Mouse (Mus musculus) limb, embryonic 15.5 days (tissue): ENCODE measurements at regions not wholly inside any gene's neighbourhood (a gene's known extent, or its start where the extent isn't known, plus 50 kb on each side); places are given as distances from the start of the nearest gene placed in this dataset.

Experiments
- ATAC-seq: fragments of 200-750 bp; cut with Nextera tagmentation; 2 replicates; pipeline ENCODE4 v1.8.0; 2017; ENCODE audit warnings: low read depth, moderate TSS enrichment; ENCODE audit not compliant: insufficient number of reproducible peaks, low FRiP score, low TSS enrichment
- H3K27ac ChIP-seq: fragments of 300-500 bp; sonication (generic); 2 replicates; pipeline ENCODE4 v1.5.1; 2015; ENCODE audit warnings: moderate library complexity, mild to moderate bottlenecking, inconsistent platforms
- H3K27me3 ChIP-seq: fragments of 300-500 bp; sonication (generic); 2 replicates; pipeline ENCODE4 v1.6.1; 2015; ENCODE audit warnings: inconsistent platforms
- H3K36me3 ChIP-seq: fragments of 300-500 bp; sonication (generic); 2 replicates; pipeline ENCODE4 v1.6.1; 2015; ENCODE audit warnings: inconsistent platforms
- H3K4me1 ChIP-seq: fragments of 300-500 bp; sonication (generic); 2 replicates; pipeline ENCODE4 v1.6.1; 2015; ENCODE audit warnings: inconsistent platforms
- H3K4me2 ChIP-seq: fragments of 300-500 bp; sonication (generic); 2 replicates; pipeline ENCODE4 v1.6.1; 2015; ENCODE audit warnings: mild to moderate bottlenecking, inconsistent platforms
- H3K4me3 ChIP-seq: fragments of 300-500 bp; sonication (generic); 2 replicates; pipeline ENCODE4 v1.5.1; 2015; ENCODE audit warnings: mild to moderate bottlenecking, inconsistent platforms
- H3K9ac ChIP-seq: fragments of 300-500 bp; sonication (generic); 2 replicates; pipeline ENCODE4 v1.6.1; 2015; ENCODE audit warnings: inconsistent platforms
- H3K9me3 ChIP-seq: fragments of 300-500 bp; sonication (generic); 2 replicates; pipeline ENCODE4 v1.6.1; 2016; ENCODE audit warnings: inconsistent platforms
- WGBS: fragments of 180-500 bp; shearing (Covaris S2); methylation state at CpG from one replicate; pipeline ENCODE4 v1.1.7; 2015; 5-methylcytosine and 5-hydroxymethylcytosine counted together

DNA sequence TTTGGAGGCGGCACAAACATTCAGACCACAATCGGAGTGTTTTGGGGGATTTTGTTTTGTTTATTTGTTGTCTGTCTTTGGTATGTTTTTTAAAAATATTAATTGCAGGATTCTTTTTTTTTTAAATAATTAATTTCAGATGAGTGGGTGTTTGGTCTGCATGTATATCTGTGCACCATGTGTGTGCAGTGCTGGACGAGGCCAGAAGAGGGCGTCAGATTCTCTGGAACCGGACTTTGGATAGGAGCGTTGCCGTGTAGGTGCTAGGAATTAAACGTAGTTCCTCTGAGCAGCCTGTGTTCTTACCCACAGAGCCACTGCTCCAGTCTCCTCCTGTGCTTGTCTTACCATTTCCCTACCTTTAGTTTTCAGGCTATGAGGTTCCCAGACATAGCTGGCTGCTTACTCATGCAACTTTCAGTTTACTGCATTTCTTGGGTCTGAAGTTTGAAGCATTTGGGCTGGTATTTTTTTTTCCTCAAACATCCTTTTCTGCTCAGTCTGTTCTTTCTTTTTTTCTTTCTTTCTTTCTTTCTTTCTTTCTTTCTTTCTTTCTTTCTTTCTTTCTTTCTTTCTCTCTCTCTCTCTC, 95.4 kb upstream of the Arhgap5 start:
- Histone ChIP-seq H3K4me2 (no peak overlapping the region), H3K4me3 (no peak overlapping the region), H3K36me3 (no peaks in the 10 kb centered on the region), H3K27me3 (no peaks in the 10 kb centered on the region), H3K9me3 (no peaks in the 10 kb centered on the region), H3K4me1 (no peaks in the 10 kb centered on the region), H3K27ac (no peak overlapping the region), H3K9ac (no peak overlapping the region)
- 91% methylated on average over 8 of the region's 8 CpGs for WGBS
- no peak for ATAC-seq

DNA sequence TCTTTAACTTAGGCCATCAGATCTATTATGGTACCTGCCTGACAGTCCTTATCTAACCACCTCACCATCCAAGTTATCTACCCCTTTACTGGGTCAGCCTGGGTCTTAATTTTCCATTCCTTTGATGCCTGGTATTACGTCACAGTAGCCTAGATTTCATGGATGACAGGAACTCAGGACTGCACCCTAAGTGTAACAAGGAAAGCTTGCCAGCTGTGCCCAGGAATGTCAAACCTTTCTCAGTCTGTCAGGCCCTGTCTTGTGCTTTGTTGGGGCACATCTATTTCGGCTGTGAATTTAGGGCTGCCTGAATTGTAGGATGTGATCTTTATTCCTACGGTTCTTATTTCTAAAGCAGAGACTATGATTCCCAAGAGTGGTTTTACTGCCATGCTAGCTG, 94.6 kb upstream of the Arhgap5 start:
- no peaks in the 10 kb centered on the region for H3K4me1 ChIP-seq
- no peak overlapping the region for H3K4me3 ChIP-seq
- H3K9ac ChIP-seq = no peak overlapping the region
- H3K4me2 ChIP-seq = no peak overlapping the region
- WGBS = 74% methylated on average over 3 of the region's 3 CpGs
- H3K27me3 ChIP-seq = no peaks in the 10 kb centered on the region
- no peaks in the 10 kb centered on the region for H3K9me3 ChIP-seq
- no peak for ATAC-seq
- no peaks in the 10 kb centered on the region for H3K36me3 ChIP-seq
- no peak overlapping the region for H3K27ac ChIP-seq

DNA sequence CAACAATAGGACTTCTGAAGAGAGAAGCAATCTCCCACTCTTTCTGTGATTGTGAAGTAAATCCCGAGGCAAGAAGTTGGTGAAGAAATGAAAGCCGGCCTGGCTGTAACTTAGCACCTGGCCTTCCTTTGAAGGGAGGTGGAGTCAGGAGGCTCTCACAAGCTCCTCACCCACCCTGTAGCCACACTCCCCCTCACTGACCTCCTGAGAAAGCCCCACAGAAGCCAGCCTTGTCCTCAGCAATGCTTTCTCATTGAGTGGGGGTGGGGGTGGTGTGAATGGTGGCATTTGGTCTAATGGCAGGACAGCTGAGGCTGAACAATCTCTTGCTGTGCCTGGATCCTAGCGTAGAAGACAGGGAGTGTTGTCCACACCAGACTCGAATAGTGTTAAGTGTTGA, 91.6 kb upstream of the Arhgap5 start:
- no peak for ATAC-seq
- Histone ChIP-seq H3K4me3 (no peak overlapping the region), H3K27ac (no peak overlapping the region), H3K27me3 (no peaks in the 10 kb centered on the region), H3K36me3 (no peaks in the 10 kb centered on the region), H3K9me3 (no peaks in the 10 kb centered on the region), H3K4me1 (no peaks in the 10 kb centered on the region), H3K9ac (no peak overlapping the region), H3K4me2 (no peak overlapping the region)
- 66% methylated on average over 4 of the region's 4 CpGs for WGBS

DNA sequence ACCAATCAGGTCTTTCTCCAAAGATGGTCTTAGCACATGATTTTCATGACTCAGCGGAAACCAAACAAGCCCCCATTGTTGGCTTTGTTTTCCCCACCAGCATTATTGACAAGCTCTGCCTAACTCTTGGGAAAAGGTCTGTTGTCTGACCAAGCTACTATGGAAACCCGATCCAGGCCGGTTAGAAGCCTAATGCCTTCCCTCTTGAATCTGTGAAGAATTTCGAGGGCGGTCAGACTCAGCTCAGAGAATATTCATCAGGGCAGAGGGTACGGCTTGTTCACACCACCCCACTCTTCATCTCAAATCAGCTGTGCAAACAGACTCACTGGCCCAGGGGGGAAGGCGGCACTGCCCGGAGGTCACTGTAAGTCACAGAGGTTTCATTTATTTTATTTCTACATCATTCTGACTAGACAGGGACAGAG, 90.7 kb upstream of the Arhgap5 start:
- WGBS = 35% methylated on average over 8 of the region's 8 CpGs
- Histone ChIP-seq H3K4me3 (no peak overlapping the region), H3K36me3 (no peaks in the 10 kb centered on the region), H3K27me3 (no peaks in the 10 kb centered on the region), H3K9ac (no peak overlapping the region), H3K9me3 (no peaks in the 10 kb centered on the region), H3K27ac (no peak overlapping the region), H3K4me2 (no peak overlapping the region), H3K4me1 (no peaks in the 10 kb centered on the region)
- no peak for ATAC-seq

DNA sequence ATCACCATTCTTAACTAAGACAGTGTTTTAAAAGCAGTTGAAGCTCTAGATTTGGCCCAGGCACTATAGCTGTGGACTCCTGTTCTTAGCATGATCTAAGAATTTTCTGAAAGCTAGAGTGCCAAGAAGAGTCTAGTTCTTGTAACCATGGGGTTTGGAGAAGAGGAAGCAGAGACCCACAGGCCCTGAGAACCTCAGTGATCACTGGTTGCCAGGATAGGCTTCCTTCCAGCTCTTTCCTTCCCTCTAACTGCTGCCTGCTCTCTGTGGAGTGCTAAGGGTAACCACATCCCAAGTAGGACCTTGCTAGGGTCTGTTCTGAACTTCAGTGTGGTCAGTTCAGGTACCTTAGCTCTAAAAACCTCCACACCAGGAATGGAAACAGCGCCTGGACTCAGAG, 81.0 kb upstream of the Arhgap5 start:
- Histone ChIP-seq H3K9me3 (no peaks in the 10 kb centered on the region), H3K4me3 (no peak overlapping the region), H3K9ac (no peak overlapping the region), H3K4me1 (no peaks in the 10 kb centered on the region), H3K4me2 (no peak overlapping the region), H3K27ac (no peak overlapping the region), H3K36me3 (no peaks in the 10 kb centered on the region), H3K27me3 (no peaks in the 10 kb centered on the region)
- WGBS = 88% methylated on average over 1 of the region's 1 CpGs
- no peak for ATAC-seq

DNA sequence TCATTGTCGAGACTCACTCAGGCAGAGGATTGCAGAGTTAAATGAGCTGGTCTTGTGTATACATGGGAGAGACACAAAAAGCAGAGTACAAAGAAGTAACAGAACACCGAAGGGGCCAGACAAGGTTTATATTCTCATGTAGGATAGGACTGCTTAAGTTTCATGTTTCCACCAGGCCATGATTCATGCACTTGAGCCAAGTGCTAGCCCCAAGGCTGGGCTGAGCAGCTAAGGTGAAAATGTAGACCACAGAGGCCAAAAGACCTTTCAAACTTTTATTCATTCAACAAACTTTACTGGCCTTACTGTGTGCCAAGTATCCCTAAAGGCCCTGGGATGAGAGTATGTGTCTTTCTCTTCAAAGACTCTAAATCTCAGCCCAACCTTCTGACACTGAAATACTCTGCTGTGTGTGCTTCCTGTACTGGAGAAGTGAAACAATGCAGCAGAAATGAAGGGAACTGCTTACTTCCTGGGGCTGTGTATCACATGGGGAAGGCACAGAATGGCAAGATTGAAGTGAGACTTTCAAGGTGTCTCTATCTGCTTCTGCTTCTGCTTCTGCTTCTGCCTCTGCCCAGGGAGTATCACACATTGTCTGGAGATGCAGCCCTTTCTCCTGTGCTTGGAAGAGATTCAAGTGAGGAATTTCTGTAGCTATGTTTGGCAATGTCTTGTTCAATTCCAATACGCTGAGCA, 79.3 kb upstream of the Arhgap5 start:
- no peak for ATAC-seq
- H3K36me3 ChIP-seq = no peaks in the 10 kb centered on the region
- 79% methylated on average over 3 of the region's 3 CpGs for WGBS

DNA sequence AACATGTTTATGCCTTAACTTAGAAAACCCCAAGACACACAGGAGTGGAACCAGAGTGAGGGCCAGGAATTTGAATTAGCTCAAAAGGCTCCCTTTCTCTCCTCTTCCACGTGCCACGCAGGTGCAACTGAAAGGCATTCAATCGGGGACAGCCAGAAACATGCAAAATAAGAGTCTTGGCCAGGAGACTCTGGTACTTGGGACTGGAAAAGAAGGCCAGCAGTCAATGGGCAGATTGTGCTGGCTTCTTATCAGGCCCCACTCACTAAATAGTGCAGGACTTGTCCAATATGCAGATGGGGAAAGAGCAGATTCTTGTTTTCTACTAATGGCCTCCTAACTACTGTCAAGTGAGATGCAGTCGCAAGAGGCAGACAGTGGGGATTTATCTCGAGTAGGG, 73.8 kb upstream of the Arhgap5 start:
- no peak for ATAC-seq
- H3K36me3 ChIP-seq = no peaks in the 10 kb centered on the region
- no peaks in the 10 kb centered on the region for H3K27me3 ChIP-seq
- WGBS = 71% methylated on average over 5 of the region's 5 CpGs
- H3K4me1 ChIP-seq = no peaks in the 10 kb centered on the region
- H3K9me3 ChIP-seq = no peaks in the 10 kb centered on the region
- no peak overlapping the region for H3K9ac ChIP-seq
- H3K4me3 ChIP-seq = no peak overlapping the region
- H3K4me2 ChIP-seq = no peak overlapping the region
- H3K27ac ChIP-seq = no peak overlapping the region

More for the DNA sequence above, 79.3 kb upstream of the Arhgap5 start:
- Histone ChIP-seq H3K4me1 (no peaks in the 10 kb centered on the region), H3K27ac (no peak overlapping the region), H3K9ac (no peak overlapping the region), H3K27me3 (no peaks in the 10 kb centered on the region), H3K9me3 (no peaks in the 10 kb centered on the region), H3K4me2 (no peak overlapping the region), H3K4me3 (no peak overlapping the region)

DNA sequence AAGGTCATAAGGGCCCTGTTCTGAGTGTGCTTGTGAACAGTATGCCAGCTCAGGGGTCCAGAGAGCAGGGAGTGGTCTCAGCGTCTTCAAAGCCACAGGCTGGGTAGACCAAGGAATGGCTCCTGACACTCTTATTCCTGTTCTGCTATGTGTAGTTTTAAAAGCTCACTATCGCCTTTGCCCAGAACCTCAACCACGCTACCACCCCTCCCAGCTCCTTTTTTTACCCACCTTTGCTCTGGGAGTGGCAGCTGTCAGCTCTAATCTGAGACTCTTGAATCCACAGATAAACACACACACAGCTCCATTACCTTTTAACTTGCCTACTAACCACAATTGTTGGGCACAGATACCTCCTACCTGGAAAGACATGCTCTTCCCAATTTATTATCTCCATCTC, 71.8 kb upstream of the Arhgap5 start:
- no peak overlapping the region for H3K4me2 ChIP-seq
- no peak overlapping the region for H3K4me3 ChIP-seq
- H3K4me1 ChIP-seq = no peaks in the 10 kb centered on the region
- no peak for ATAC-seq
- H3K27me3 ChIP-seq = no peaks in the 10 kb centered on the region
- WGBS = 85% methylated on average over 3 of the region's 3 CpGs
- H3K27ac ChIP-seq = no peak overlapping the region
- no peaks in the 10 kb centered on the region for H3K9me3 ChIP-seq
- H3K36me3 ChIP-seq = no peaks in the 10 kb centered on the region
- no peak overlapping the region for H3K9ac ChIP-seq

DNA sequence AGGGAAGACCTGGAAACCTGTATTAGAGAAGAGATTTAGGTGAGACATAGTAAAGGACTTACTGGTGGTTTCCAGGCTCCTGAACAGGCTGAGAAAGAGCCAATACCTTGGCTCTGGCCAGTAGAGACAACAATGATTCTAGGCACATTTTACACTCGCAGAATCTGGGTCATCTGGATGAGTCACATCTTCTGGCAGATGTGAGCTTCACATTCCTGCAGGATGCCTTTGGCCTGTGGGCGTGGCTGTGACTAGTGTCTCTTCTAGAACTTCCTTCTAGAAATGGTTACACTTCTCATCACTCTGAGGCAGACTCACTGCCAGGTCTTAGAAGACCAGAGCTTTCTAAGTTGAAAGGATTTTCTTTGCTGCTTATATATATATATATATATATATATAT, 69.8 kb upstream of the Arhgap5 start:
- Histone ChIP-seq H3K4me1 (no peaks in the 10 kb centered on the region), H3K27ac (no peak overlapping the region), H3K4me2 (no peak overlapping the region), H3K9ac (no peak overlapping the region), H3K36me3 (no peaks in the 10 kb centered on the region), H3K4me3 (no peak overlapping the region), H3K9me3 (no peaks in the 10 kb centered on the region), H3K27me3 (no peaks in the 10 kb centered on the region)
- WGBS = 52% methylated on average over 2 of the region's 2 CpGs
- ATAC-seq = no peak

DNA sequence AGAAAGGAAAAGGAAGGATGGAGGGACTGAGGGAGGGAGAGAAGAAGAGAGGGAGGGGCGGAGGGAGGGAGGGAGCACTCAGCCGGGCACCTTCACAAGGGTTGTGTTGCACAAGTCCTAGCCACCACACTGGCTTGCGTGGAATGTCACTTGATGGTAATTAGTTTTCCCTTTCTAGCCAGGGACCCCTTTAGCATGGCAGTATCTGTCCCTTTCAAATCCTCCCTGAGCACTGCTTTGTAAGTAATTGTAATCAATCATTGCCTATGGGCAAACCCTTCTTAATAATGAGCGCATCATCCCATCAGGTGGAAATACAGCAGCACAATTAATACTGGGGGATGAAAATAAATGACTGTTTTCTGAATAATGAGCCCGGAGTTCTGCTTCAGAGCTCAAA, 68.5 kb upstream of the Arhgap5 start:
- Histone ChIP-seq H3K27ac (no peak overlapping the region), H3K36me3 (no peaks in the 10 kb centered on the region), H3K4me3 (no peak overlapping the region), H3K9ac (no peak overlapping the region), H3K4me2 (no peak overlapping the region), H3K27me3 (no peaks in the 10 kb centered on the region), H3K4me1 (no peaks in the 10 kb centered on the region), H3K9me3 (no peaks in the 10 kb centered on the region)
- WGBS = 71% methylated on average over 5 of the region's 5 CpGs
- ATAC-seq = no peak

DNA sequence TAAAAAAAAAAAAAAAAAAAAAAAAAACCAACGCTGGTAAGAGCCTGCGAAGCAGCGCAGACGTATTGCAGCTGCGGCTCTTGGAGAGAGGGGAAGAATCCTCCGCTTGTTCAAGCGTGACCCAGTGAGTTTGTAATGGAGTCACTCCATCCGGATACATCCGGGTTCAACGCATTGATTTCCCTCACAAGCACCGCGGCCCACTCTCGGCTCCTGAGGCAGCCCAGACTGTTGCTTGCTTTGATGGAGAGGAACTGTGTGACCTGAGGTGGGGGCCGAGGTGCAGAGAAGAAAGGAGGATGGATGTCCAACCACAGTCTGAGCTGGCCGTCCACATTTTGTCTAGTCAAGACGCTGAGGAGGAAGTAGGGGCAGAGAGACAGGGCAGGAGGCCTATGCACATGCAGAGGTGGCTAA, 68.0 kb upstream of the Arhgap5 start:
- 80% methylated on average over 16 of the region's 16 CpGs for WGBS

DNA sequence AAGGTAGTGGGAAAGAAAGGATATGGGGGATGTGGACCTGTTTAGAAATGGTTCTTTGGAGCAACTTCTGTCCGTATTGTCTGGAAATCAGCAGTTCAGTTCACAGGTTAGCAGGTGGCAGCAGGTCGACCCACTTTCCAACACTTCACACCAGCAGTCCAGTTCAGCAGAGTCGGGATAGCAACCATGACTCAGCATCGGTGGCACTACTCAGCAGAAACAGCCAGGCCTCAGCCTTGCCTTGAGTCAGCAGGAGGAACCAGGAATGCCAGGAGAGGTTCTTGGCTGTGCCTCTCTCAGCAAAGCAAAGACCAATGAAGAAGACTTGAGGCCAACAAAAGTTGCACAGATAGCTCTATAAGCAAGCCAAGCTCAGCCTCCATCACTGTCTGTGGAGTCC, 66.8 kb upstream of the Arhgap5 start:
- 84% methylated on average over 4 of the region's 4 CpGs for WGBS

More for the DNA sequence above, 68.0 kb upstream of the Arhgap5 start:
- H3K9ac ChIP-seq = no peak overlapping the region
- H3K4me1 ChIP-seq = no peaks in the 10 kb centered on the region
- no peaks in the 10 kb centered on the region for H3K36me3 ChIP-seq
- H3K27ac ChIP-seq = no peak overlapping the region
- no peaks in the 10 kb centered on the region for H3K27me3 ChIP-seq
- H3K9me3 ChIP-seq = no peaks in the 10 kb centered on the region
- no peak for ATAC-seq
- no peak overlapping the region for H3K4me2 ChIP-seq
- H3K4me3 ChIP-seq = no peak overlapping the region

DNA sequence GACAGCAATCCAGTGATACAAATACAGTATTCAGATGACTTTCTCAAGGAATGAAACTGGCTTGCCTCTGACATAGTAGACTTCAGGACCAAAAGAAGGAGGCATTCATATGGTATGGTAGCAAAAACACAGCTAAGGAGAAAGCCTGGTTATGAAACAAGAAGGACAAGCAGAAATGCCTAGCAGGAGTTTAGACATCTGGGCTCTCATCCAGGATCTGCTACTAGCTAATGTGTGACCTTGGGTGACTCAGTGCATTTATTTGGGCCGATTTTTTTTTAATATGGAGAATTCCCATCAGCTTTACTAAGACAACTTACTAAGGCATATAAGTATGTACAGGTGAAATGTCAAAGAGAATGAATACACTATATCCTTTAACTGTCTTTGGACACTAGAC, 64.5 kb upstream of the Arhgap5 start:
- ATAC-seq = no peak
- no peaks in the 10 kb centered on the region for H3K27me3 ChIP-seq
- 75% methylated on average over 1 of the region's 1 CpGs for WGBS
- H3K9ac ChIP-seq = no peak overlapping the region
- no peak overlapping the region for H3K4me3 ChIP-seq
- H3K36me3 ChIP-seq = no peaks in the 10 kb centered on the region
- H3K27ac ChIP-seq = no peak overlapping the region
- no peak overlapping the region for H3K4me2 ChIP-seq
- H3K4me1 ChIP-seq = no peaks in the 10 kb centered on the region
- no peaks in the 10 kb centered on the region for H3K9me3 ChIP-seq

More for the DNA sequence above, 66.8 kb upstream of the Arhgap5 start:
- Histone ChIP-seq H3K27ac (no peak overlapping the region), H3K4me2 (no peak overlapping the region), H3K9ac (no peak overlapping the region), H3K4me3 (no peak overlapping the region), H3K36me3 (no peaks in the 10 kb centered on the region), H3K4me1 (no peaks in the 10 kb centered on the region), H3K9me3 (no peaks in the 10 kb centered on the region), H3K27me3 (no peaks in the 10 kb centered on the region)
- no peak for ATAC-seq
